Mouse (Mus musculus) neural tube, embryonic 13.5 days (tissue): ENCODE measurements at regions not wholly inside any gene's neighbourhood (a gene's known extent, or its start where the extent isn't known, plus 50 kb on each side); places are given as distances from the start of the nearest gene placed in this dataset.

Experiments used
- ATAC-seq: fragments of 200-750 bp; cut with Nextera tagmentation; 2 replicates; pipeline ENCODE4 v1.8.0; 2017; ENCODE audit warnings: low read depth, mild to moderate bottlenecking, moderate TSS enrichment, moderate library complexity
- H3K27ac ChIP-seq: fragments of 300-500 bp; sonication (generic); replicated peaks from 2 replicates; pipeline ENCODE4 v1.5.1; 2015; ENCODE audit warnings: moderate library complexity, mild to moderate bottlenecking, inconsistent platforms
- H3K27me3 ChIP-seq: fragments of 300-500 bp; sonication (generic); 2 replicates; pipeline ENCODE4 v1.6.1; 2015; ENCODE audit warnings: mild to moderate bottlenecking, inconsistent platforms
- H3K36me3 ChIP-seq: fragments of 300-500 bp; sonication (generic); 2 replicates; pipeline ENCODE4 v1.6.1; 2015; ENCODE audit warnings: mild to moderate bottlenecking, inconsistent platforms
- H3K4me1 ChIP-seq: fragments of 300-500 bp; sonication (generic); replicated peaks from 2 replicates; pipeline ENCODE4 v1.6.1; 2015; ENCODE audit warnings: inconsistent platforms
- H3K4me2 ChIP-seq: fragments of 300-500 bp; sonication (generic); 2 replicates; pipeline ENCODE4 v1.6.1; 2015; ENCODE audit warnings: inconsistent platforms, mild to moderate bottlenecking, moderate library complexity
- H3K4me3 ChIP-seq: fragments of 300-500 bp; sonication (generic); 2 replicates; pipeline ENCODE4 v1.5.1; 2015; ENCODE audit warnings: mild to moderate bottlenecking, inconsistent platforms
- H3K9ac ChIP-seq: fragments of 300-500 bp; sonication (generic); 2 replicates; pipeline ENCODE4 v1.6.1; 2015; ENCODE audit warnings: moderate library complexity, mild to moderate bottlenecking, inconsistent platforms
- H3K9me3 ChIP-seq: fragments of 300-500 bp; sonication (generic); 2 replicates; pipeline ENCODE4 v1.6.1; 2016; ENCODE audit warnings: inconsistent platforms
- WGBS: fragments of 180-500 bp; shearing (Covaris S2); methylation state at CpG from one replicate; pipeline ENCODE4 v1.1.7; 2015; 5-methylcytosine and 5-hydroxymethylcytosine counted together

DNA sequence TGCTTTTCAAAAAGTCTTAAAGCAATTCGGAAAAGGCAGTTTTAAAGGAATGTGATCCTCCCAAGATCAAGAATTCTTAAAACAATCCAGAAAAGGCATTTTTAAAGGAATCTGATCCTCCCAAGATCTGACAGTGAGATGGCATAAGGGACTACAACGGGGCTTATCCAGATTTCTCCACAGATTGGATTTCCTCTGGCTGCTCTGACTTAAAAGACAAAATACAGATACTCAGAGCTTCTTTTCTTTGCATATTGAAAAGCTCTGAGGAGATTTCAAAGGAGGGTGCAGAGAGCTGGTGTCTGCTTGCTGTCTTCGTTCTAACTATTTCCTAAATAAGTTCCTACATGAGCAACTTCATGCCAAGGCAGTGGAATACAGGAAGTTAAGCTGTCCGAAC is 82.0 kb upstream of the Dapk1 start:
- no peak overlapping the region for H3K4me2 ChIP-seq
- H3K9ac ChIP-seq: no peak overlapping the region
- no peak overlapping the region for H3K4me3 ChIP-seq
- H3K4me1 ChIP-seq: no peaks in the 10 kb centered on the region
- no peaks in the 10 kb centered on the region for H3K9me3 ChIP-seq
- no peak overlapping the region for H3K27ac ChIP-seq
- no peak for ATAC-seq
- 84% methylated on average over 4 of the region's 4 CpGs for WGBS
- H3K36me3 ChIP-seq: no peaks in the 10 kb centered on the region
- no peaks in the 10 kb centered on the region for H3K27me3 ChIP-seq

DNA sequence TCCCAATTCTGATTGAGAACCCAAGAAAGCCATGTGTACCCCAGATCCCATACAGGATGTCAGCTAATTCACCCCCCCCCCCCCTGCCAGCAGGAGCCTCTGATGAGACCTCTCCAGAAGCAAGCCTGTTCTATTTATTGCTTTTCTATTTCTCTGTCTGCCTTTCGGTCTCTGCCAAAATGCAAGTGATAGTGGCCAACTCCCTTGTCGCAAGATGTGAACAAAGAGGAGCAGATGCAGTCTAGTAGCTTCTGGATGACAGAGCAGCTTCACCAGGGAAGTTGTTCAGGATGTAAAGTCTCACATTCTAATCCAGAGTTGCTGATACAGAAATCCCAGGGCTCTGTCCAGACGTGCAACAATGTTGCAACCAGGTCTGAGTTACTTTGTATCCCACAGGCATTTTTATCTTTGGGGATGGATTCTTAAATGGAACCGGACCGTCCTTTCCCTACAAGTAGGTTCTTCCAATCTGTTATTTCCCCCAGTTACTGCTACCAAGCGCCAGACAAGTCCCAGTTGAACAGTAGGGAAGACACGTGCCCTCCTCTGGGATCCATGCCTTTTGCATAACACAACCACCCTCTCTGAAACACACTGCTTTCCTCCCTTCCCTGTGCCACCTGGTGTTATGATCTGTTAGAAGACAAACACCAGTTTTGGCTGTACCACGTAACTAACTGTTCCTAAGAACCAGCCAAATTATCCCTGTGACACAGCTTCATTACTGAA is 78.9 kb upstream of the Dapk1 start:
- no peak overlapping the region for H3K4me2 ChIP-seq
- no peak for ATAC-seq
- no peaks in the 10 kb centered on the region for H3K36me3 ChIP-seq
- H3K4me3 ChIP-seq: no peak overlapping the region
- no peak overlapping the region for H3K27ac ChIP-seq
- 70% methylated on average over 8 of the region's 8 CpGs for WGBS
- no peaks in the 10 kb centered on the region for H3K4me1 ChIP-seq
- no peak overlapping the region for H3K9ac ChIP-seq
- no peaks in the 10 kb centered on the region for H3K27me3 ChIP-seq
- H3K9me3 ChIP-seq: no peaks in the 10 kb centered on the region

DNA sequence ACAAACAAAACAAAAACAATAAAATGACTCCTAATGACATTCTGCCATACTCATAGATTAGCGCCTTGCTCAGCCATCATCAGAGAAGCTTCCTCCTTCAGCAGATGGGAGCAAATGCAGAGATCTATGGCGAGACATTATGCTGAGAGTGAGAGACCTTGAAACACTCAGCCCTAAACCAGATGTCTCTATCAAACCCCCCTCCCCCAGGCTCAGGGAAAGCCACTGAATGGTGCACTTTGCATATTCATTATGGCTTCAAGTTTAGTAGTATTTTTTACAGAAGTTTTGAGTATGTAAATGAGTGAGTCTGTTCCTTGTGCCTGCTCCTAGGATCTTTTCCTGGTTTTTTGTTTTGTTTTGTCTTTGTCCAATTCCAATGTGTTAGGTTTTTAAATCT is 73.9 kb upstream of the Dapk1 start:
- 83% methylated on average over 2 of the region's 2 CpGs for WGBS
- no peak overlapping the region for H3K4me2 ChIP-seq
- peaks cover 18% of the 10 kb centered on the region for H3K4me1 ChIP-seq
- no peaks in the 10 kb centered on the region for H3K36me3 ChIP-seq
- no peaks in the 10 kb centered on the region for H3K9me3 ChIP-seq
- H3K27ac ChIP-seq: no peak overlapping the region
- no peaks in the 10 kb centered on the region for H3K27me3 ChIP-seq
- H3K9ac ChIP-seq: no peak overlapping the region
- no peak overlapping the region for H3K4me3 ChIP-seq
- no peak for ATAC-seq

DNA sequence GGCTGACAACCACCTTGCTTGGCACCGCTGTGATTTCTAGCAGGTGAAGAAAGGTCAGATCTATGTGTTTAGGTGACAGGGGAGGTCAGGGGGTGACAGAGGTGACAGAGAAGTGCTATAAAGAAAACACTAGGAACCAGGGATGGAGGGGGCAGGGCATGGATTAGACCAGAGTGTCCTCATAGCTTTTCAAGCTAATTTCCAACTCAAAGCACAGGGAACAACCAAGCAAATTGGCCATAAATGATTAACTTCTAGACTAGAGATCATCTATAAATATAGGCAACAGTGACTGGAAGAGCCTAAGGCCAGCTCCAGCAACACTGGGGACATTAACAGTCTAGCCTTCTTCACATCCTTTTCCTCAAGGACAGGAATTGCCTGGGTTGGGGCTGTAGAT is 72.9 kb upstream of the Dapk1 start:
- Histone ChIP-seq H3K9ac (no peak overlapping the region), H3K9me3 (no peaks in the 10 kb centered on the region), H3K4me2 (no peak overlapping the region), H3K36me3 (no peaks in the 10 kb centered on the region), H3K27ac (peak overlapping the region; percentile 35; the same call in 1 of the 2 replicates), H3K4me1 (peaks cover 18% of the 10 kb centered on the region), H3K4me3 (no peak overlapping the region), H3K27me3 (no peaks in the 10 kb centered on the region)
- 66% methylated on average over 1 of the region's 1 CpGs for WGBS
- no peak for ATAC-seq

DNA sequence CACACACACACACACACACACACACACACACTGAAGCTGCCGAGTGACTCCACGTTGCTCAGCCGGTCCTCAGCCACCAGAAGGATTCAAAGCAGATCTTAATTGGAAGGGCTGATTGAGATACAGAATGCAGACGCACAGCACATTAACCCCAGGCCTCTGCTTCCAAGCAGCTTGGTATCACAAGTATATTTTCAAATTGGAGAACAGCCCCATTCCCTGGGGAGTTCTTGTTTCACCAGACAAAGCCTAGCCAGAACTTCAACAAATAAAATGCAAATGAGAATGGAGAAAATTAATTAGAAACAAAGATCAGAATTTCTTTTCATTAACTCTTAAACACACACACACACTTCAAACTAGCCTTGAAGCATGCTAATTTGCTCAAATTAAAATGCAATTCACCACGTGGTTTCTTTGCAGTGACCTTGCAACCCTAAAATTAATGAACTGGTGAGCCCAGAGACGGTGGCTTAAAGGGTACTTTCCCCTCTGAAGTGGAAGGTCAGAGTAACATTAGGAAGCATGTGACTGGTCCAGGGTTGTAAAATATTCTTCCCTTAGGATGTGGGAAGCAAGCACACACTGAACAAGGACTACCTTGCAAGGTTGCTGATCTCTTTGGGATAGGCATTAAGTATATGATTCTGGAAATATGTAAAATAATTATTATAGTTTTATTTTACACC is 72.2 kb upstream of the Dapk1 start:
- ATAC-seq: peak; percentile 78
- Histone ChIP-seq H3K4me2 (no peak overlapping the region), H3K36me3 (no peaks in the 10 kb centered on the region), H3K9ac (no peak overlapping the region), H3K4me3 (no peak overlapping the region), H3K4me1 (peaks cover 18% of the 10 kb centered on the region), H3K27ac (no peak overlapping the region), H3K9me3 (no peaks in the 10 kb centered on the region), H3K27me3 (no peaks in the 10 kb centered on the region)
- WGBS: 11% methylated on average over 6 of the region's 6 CpGs

DNA sequence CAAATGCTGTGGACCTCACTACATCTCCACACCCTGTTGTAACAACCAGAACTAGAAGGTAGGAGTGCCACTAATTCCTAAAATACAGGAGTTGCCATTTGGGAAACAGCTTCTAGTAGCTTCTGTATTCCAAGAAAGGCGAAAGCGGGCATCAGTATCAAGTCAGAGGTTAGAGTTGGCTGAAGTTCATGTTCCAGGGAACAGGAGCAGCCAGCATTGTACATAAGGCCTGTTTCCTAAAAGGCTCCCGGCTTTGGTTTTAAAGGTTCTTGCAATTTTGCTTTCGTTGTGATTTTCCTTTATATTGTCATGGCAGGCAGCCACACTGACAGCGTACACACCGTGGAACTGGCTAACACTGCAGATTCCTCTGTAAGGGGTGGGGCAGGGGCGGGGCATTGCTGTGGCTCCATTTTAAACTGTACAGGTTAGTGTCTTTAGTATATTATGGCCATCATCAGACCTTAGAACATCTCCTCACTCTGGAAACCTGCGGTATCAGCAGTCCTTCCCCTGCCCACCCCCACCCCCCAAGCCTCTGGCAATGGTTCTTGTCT is 67.8 kb upstream of the Dapk1 start:
- Histone ChIP-seq H3K4me2 (no peak overlapping the region), H3K36me3 (no peaks in the 10 kb centered on the region), H3K27me3 (no peaks in the 10 kb centered on the region), H3K27ac (no peak overlapping the region), H3K9me3 (no peaks in the 10 kb centered on the region), H3K4me3 (no peak overlapping the region), H3K9ac (no peak overlapping the region), H3K4me1 (peaks cover 11% of the 10 kb centered on the region)
- ATAC-seq: no peak
- WGBS: 84% methylated on average over 8 of the region's 8 CpGs

DNA sequence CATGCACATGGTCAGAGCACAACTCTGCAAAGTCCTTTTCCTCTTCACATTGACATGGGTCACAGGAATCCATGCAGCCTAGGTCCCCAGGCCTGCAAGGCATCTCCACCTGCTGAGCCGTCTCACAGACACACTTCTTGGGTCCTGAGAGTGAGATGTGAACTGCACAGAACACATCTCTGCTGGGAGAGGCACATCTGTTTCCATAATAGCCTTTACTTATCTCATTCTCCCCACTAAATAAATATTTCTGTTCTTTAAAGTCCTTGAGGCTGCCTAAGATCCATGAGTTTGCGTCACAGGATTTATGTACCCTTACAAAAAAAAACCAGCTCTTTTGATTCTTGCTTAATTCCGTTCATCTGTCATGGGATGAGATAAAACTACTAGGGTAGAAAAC is 67.2 kb upstream of the Dapk1 start:
- no peak for ATAC-seq
- Histone ChIP-seq H3K4me3 (no peak overlapping the region), H3K27me3 (no peaks in the 10 kb centered on the region), H3K4me1 (peaks cover 5% of the 10 kb centered on the region), H3K9me3 (no peaks in the 10 kb centered on the region), H3K4me2 (no peak overlapping the region), H3K9ac (no peak overlapping the region), H3K27ac (no peak overlapping the region), H3K36me3 (no peaks in the 10 kb centered on the region)
- WGBS: 53% methylated on average over 3 of the region's 3 CpGs

DNA sequence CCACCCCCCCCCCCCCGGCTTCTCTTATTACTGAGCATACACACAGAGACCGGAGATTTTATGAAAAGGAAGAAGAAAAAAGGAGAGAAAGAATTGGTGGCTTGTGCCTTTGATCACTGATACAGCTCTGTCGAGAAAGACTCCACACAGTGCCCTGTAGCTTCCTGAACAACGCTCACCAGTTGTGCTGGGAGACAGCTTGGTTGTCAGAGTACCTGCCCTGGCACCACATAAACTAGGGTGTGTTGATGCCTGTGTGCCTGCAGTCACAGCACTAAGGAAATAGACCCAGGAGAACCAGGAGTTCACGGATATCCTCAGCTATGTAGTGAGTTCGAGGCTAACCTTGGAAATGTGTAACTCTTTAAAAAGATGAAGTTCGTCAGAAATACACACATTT is 66.7 kb upstream of the Dapk1 start:
- 72% methylated on average over 7 of the region's 7 CpGs for WGBS
- Histone ChIP-seq H3K4me1 (no peaks in the 10 kb centered on the region), H3K9me3 (no peaks in the 10 kb centered on the region), H3K4me3 (no peak overlapping the region), H3K4me2 (no peak overlapping the region), H3K36me3 (no peaks in the 10 kb centered on the region), H3K9ac (no peak overlapping the region), H3K27me3 (no peaks in the 10 kb centered on the region), H3K27ac (no peak overlapping the region)
- no peak for ATAC-seq

DNA sequence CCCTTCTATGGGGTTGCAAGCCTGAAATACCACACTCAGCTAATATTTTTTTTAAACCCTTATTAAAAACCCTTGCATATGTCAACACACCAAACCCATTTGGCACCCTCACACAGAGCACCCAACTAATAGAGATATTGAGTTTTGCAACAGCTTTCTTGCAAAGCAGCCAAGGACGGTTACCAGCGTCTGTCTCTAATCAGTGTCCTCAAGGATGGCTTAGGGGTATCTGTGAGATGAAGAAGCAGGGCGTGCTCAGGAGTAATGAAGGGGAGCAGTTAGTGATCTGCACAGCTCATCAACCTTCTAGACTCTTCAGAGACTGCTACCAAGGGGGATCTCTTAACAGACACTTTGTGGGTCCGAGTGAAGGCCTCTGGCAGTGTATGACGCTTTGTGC is 65.0 kb upstream of the Dapk1 start:
- 86% methylated on average over 5 of the region's 5 CpGs for WGBS
- ATAC-seq: no peak
- no peaks in the 10 kb centered on the region for H3K4me1 ChIP-seq
- no peak overlapping the region for H3K4me3 ChIP-seq
- H3K27me3 ChIP-seq: no peaks in the 10 kb centered on the region
- no peak overlapping the region for H3K4me2 ChIP-seq
- no peak overlapping the region for H3K27ac ChIP-seq
- no peaks in the 10 kb centered on the region for H3K36me3 ChIP-seq
- H3K9me3 ChIP-seq: no peaks in the 10 kb centered on the region
- H3K9ac ChIP-seq: no peak overlapping the region

DNA sequence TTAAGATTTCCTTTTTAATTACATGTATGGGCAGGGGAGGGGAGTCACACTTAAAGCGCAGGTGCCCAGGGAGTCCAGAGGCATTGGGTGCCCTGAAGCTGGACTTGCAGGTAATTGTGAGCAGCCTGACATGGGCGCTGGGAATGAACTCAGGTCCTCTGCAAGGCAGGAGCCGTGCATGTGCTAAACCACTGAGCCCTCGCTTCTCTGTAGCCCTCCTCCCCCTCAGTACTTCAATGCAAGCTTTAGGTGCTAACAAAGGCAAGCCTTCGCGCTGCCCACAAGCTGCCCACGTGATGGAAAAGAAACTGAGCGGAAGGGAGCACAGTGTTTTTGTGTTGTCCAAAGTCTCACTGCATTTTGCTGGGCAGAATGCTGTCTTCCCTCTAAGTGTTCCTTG is 63.6 kb upstream of the Dapk1 start:
- H3K4me3 ChIP-seq: no peak overlapping the region
- ATAC-seq: no peak
- no peaks in the 10 kb centered on the region for H3K36me3 ChIP-seq
- H3K27me3 ChIP-seq: no peaks in the 10 kb centered on the region
- no peak overlapping the region for H3K4me2 ChIP-seq
- no peaks in the 10 kb centered on the region for H3K4me1 ChIP-seq
- WGBS: 41% methylated on average over 8 of the region's 8 CpGs
- H3K27ac ChIP-seq: no peak overlapping the region
- H3K9me3 ChIP-seq: no peaks in the 10 kb centered on the region
- no peak overlapping the region for H3K9ac ChIP-seq

DNA sequence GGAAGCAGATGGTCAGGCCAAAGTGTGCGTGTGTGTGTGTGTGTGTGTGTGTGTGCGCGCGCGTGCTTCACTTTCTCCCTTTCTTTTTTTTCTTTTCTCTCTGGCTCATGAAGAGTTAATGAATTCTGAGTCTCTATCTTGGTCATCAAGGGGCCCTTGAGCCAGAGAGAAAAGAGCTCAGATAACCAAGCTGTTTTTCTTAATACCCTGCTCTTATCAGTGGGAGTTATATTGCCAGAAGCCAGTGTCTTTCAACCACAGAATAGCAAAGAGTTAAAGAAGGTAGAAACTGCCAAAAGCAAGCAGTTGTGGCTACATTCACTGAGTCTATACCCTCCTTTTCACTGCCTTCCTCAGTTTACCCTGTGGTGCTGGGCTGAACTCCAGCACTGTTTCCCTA is 60.6 kb upstream of the Dapk1 start:
- Histone ChIP-seq H3K9ac (no peak overlapping the region), H3K4me3 (no peak overlapping the region), H3K4me2 (no peak overlapping the region), H3K9me3 (no peaks in the 10 kb centered on the region), H3K4me1 (peaks cover 12% of the 10 kb centered on the region), H3K36me3 (no peaks in the 10 kb centered on the region), H3K27me3 (no peaks in the 10 kb centered on the region), H3K27ac (no peak overlapping the region)
- WGBS: 94% methylated on average over 5 of the region's 5 CpGs
- no peak for ATAC-seq

DNA sequence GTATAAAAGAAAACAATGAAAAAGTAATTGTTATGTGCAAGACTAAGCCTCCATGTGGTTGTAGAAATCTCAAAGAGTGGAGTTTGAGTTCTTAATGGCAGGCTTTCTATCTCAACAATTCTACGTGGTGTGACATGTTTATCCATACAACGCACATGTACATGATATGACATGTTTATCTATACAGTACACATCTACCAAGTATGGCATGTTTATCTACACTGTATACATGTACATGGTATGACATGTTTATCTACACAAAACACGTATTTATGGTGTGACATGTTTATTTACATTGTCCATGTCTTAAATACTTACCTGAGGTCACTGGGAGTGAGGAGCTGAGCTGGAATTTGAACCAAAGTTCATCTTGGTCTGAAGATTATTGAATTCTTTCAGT is 57.4 kb upstream of the Dapk1 start:
- H3K27ac ChIP-seq: no peak overlapping the region
- ATAC-seq: no peak
- H3K4me1 ChIP-seq: peaks cover 14% of the 10 kb centered on the region
- WGBS: 93% methylated on average over 3 of the region's 3 CpGs
- H3K27me3 ChIP-seq: no peaks in the 10 kb centered on the region
- H3K4me3 ChIP-seq: no peak overlapping the region
- H3K4me2 ChIP-seq: no peak overlapping the region
- no peak overlapping the region for H3K9ac ChIP-seq
- no peaks in the 10 kb centered on the region for H3K9me3 ChIP-seq
- H3K36me3 ChIP-seq: no peaks in the 10 kb centered on the region
